Mouse (Mus musculus): ENCODE measurements around the gene Abhd17a. TPM values are rescaled to one million over a fixed set of nuclear protein-coding genes. Genes with fewer than 3 reads are reported as not detected.
A peak's percentile ranks its signal among the peaks of the same experiment; 100 is the strongest.

Abhd17a gene
- polyA plus RNA-seq, 1 experiment, result 35.8 TPM

- H3K36me3 ChIP-seq (ENCODE audit: control insufficient read depth, insufficient read depth, low read length, poor library complexity, severe bottlenecking), result peaks cover 11% of the 10 kb centered on the region; the same call in 1 of the 2 replicates
- H3K27me3 ChIP-seq (ENCODE audit: control insufficient read depth, insufficient read depth, low read length, poor library complexity, severe bottlenecking), result no peaks in the 10 kb centered on the region
- no peaks in the 10 kb centered on the region for H3K4me1 ChIP-seq (ENCODE audit: control insufficient read depth, insufficient read depth, low read length)
- no peak overlapping the region for H3K27ac ChIP-seq (ENCODE audit: insufficient read depth, low read length)
- no peak overlapping the region for H3K4me3 ChIP-seq (ENCODE audit: low read depth, low read length)
- no peaks in the 10 kb centered on the region for H3K9me3 ChIP-seq (replicated peaks; ENCODE audit: control insufficient read depth, insufficient read depth, low read length, poor library complexity, severe bottlenecking)
- no peak for TF ChIP-seq CTCF (IDR thresholded peaks at IDR 0.05; ENCODE audit: low read depth, low read length)
- TF ChIP-seq POLR2A (IDR thresholded peaks at IDR 0.05; ENCODE audit: insufficient read depth, low read length), result no peak
- TF ChIP-seq EP300 (IDR thresholded peaks at IDR 0.05; ENCODE audit: insufficient read depth, low read depth, low read length), result no peak
- H3K9ac ChIP-seq (ENCODE audit: low read depth, poor library complexity, severe bottlenecking), result no peak overlapping the region
These were observed 20.9 kb upstream of the Abhd17a start for GRCm38 (mm10) chr10:80611024-80611423.

- Histone ChIP-seq H3K4me1 (ENCODE audit: control insufficient read depth, insufficient read depth, low read length) (peaks cover 2% of the 10 kb centered on the region), H3K27me3 (ENCODE audit: control insufficient read depth, insufficient read depth, low read length, poor library complexity, severe bottlenecking) (no peaks in the 10 kb centered on the region), H3K9ac (ENCODE audit: low read depth, poor library complexity, severe bottlenecking) (no peak overlapping the region), H3K4me3 (ENCODE audit: low read depth, low read length) (no peak overlapping the region), H3K36me3 (ENCODE audit: control insufficient read depth, insufficient read depth, low read length, poor library complexity, severe bottlenecking) (peaks cover 8% of the 10 kb centered on the region; the same call in 1 of the 2 replicates), H3K27ac (ENCODE audit: insufficient read depth, low read length) (no peak overlapping the region), H3K9me3 (replicated peaks; ENCODE audit: control insufficient read depth, insufficient read depth, low read length, poor library complexity, severe bottlenecking) (no peaks in the 10 kb centered on the region)
- no peak for TF ChIP-seq POLR2A (IDR thresholded peaks at IDR 0.05; ENCODE audit: insufficient read depth, low read length)
- no peak for TF ChIP-seq CTCF (IDR thresholded peaks at IDR 0.05; ENCODE audit: low read depth, low read length)
These were observed 20.1 kb upstream of the Abhd17a start for GRCm38 (mm10) chr10:80610116-80610785.

GRCm38 (mm10) chr10:80609269-80609924 lies 19.3 kb upstream of the Abhd17a start:
- H3K9me3 ChIP-seq (replicated peaks; ENCODE audit: control insufficient read depth, insufficient read depth, low read length, poor library complexity, severe bottlenecking), result no peaks in the 10 kb centered on the region
- peaks cover 4% of the 10 kb centered on the region for H3K4me1 ChIP-seq (ENCODE audit: control insufficient read depth, insufficient read depth, low read length)
- no peak overlapping the region for H3K4me3 ChIP-seq (ENCODE audit: low read depth, low read length)
- no peak overlapping the region for H3K9ac ChIP-seq (ENCODE audit: low read depth, poor library complexity, severe bottlenecking)
- H3K27me3 ChIP-seq (ENCODE audit: control insufficient read depth, insufficient read depth, low read length, poor library complexity, severe bottlenecking), result no peaks in the 10 kb centered on the region
- no peak for TF ChIP-seq CTCF (IDR thresholded peaks at IDR 0.05; ENCODE audit: low read depth, low read length)
- no peak for TF ChIP-seq EP300 (IDR thresholded peaks at IDR 0.05; ENCODE audit: insufficient read depth, low read depth, low read length)
- TF ChIP-seq POLR2A (IDR thresholded peaks at IDR 0.05; ENCODE audit: insufficient read depth, low read length), result no peak
- H3K27ac ChIP-seq (ENCODE audit: insufficient read depth, low read length), result no peak overlapping the region
- 0 out of 2 replicates have a peak, but pooled peaks cover 5% of the 10 kb centered on the region for H3K36me3 ChIP-seq (ENCODE audit: control insufficient read depth, insufficient read depth, low read length, poor library complexity, severe bottlenecking)

- Histone ChIP-seq H3K9me3 (replicated peaks; ENCODE audit: control insufficient read depth, insufficient read depth, low read length, poor library complexity, severe bottlenecking) (no peaks in the 10 kb centered on the region), H3K27me3 (ENCODE audit: control insufficient read depth, insufficient read depth, low read length, poor library complexity, severe bottlenecking) (no peaks in the 10 kb centered on the region), H3K4me3 (ENCODE audit: low read depth, low read length) (no peak overlapping the region), H3K4me1 (ENCODE audit: control insufficient read depth, insufficient read depth, low read length) (peaks cover 8% of the 10 kb centered on the region), H3K27ac (ENCODE audit: insufficient read depth, low read length) (no peak overlapping the region), H3K36me3 (ENCODE audit: control insufficient read depth, insufficient read depth, low read length, poor library complexity, severe bottlenecking) (0 out of 2 replicates have a peak, but pooled peaks cover 5% of the 10 kb centered on the region), H3K9ac (ENCODE audit: low read depth, poor library complexity, severe bottlenecking) (no peak overlapping the region)
- TF ChIP-seq CTCF (IDR thresholded peaks at IDR 0.05; ENCODE audit: low read depth, low read length) (no peak), EP300 (IDR thresholded peaks at IDR 0.05; ENCODE audit: insufficient read depth, low read depth, low read length) (no peak), POLR2A (IDR thresholded peaks at IDR 0.05; ENCODE audit: insufficient read depth, low read length) (no peak)
These were observed 18.3 kb upstream of the Abhd17a start for GRCm38 (mm10) chr10:80608435-80608834.

GRCm38 (mm10) chr10:80606737-80607350 lies 16.7 kb upstream of the Abhd17a start:
- Histone ChIP-seq H3K4me3 (ENCODE audit: low read depth, low read length) (peak overlapping the region; percentile 62), H3K9ac (ENCODE audit: low read depth, poor library complexity, severe bottlenecking) (peak overlapping the region; percentile 32)

More at GRCm38 (mm10) chr10:80606737-80607350, 16.7 kb upstream of the Abhd17a start:
- TF ChIP-seq EP300 (IDR thresholded peaks at IDR 0.05; ENCODE audit: insufficient read depth, low read depth, low read length) (no peak), POLR2A (IDR thresholded peaks at IDR 0.05; ENCODE audit: insufficient read depth, low read length) (no peak), CTCF (IDR thresholded peaks at IDR 0.05; ENCODE audit: low read depth, low read length) (no peak)
- Histone ChIP-seq H3K4me1 (ENCODE audit: control insufficient read depth, insufficient read depth, low read length) (peaks cover 8% of the 10 kb centered on the region), H3K9me3 (replicated peaks; ENCODE audit: control insufficient read depth, insufficient read depth, low read length, poor library complexity, severe bottlenecking) (no peaks in the 10 kb centered on the region), H3K36me3 (ENCODE audit: control insufficient read depth, insufficient read depth, low read length, poor library complexity, severe bottlenecking) (no peaks in the 10 kb centered on the region), H3K27me3 (ENCODE audit: control insufficient read depth, insufficient read depth, low read length, poor library complexity, severe bottlenecking) (no peaks in the 10 kb centered on the region), H3K27ac (ENCODE audit: insufficient read depth, low read length) (no peak overlapping the region)

Data from ES-Bruce4 (cell line).